Mouse (Mus musculus) A20 (cell line): Measurements from ENCODE around the gene Olfr665.
"Not testable (repeated sequence)": the region's sequence is repeated elsewhere in the genome, so short reads cannot be mapped to it uniquely, and the experiment has no call there.

Experiments used
- DNase-seq: peaks from one replicate; pipeline ENCODE4 v3.0.0-alpha.2; 2011; ENCODE audit warnings: low read depth, low spot score

The Olfr665 gene

GRCm38 (mm10) chr7:104877731-104878130 is at the start of gene Olfr665:
Olfr665 (plus strand) TSS chr7:104878031.
- no peak for DNase-seq

GRCm38 (mm10) chr7:104842503-104842902 is 35.3 kb upstream of the Olfr665 start, which contains the start of gene Usp17lb:
Usp17lb (minus strand) TSS chr7:104842603.
- DNase-seq: no peak

GRCm38 (mm10) chr7:104843731-104844287 is 34.0 kb upstream of the Olfr665 start:
- DNase-seq: no peak

- DNase-seq: not testable (repeated sequence)
These were observed 26.3 kb upstream of the Olfr665 start for GRCm38 (mm10) chr7:104851546-104851945.

GRCm38 (mm10) chr7:104855248-104855750 is 22.5 kb upstream of the Olfr665 start:
- no peak for DNase-seq

- not testable (repeated sequence) for DNase-seq
These were observed 21.1 kb upstream of the Olfr665 start, which contains the start of gene Usp17la for GRCm38 (mm10) chr7:104856709-104857108. Usp17la (plus strand) TSS chr7:104857009.

- no peak for DNase-seq
These were observed 20.1 kb upstream of the Olfr665 start for GRCm38 (mm10) chr7:104857683-104858082.

- DNase-seq: no peak
These were observed 16.4 kb upstream of the Olfr665 start for GRCm38 (mm10) chr7:104861381-104861780.

- no peak for DNase-seq
These were observed 18.0 kb downstream of the Olfr665 start, which contains the start of gene Olfr666 for GRCm38 (mm10) chr7:104895852-104896251. Olfr666 (minus strand) TSS chr7:104895952.

GRCm38 (mm10) chr7:104921382-104921781 is 43.6 kb downstream of the Olfr665 start, which contains the start of gene Olfr667:
Olfr667 (minus strand) TSS chr7:104921482.
- DNase-seq: no peak

GRCm38 (mm10) chr7:104927957-104928356 is 50.1 kb downstream of the Olfr665 start, which contains the start of gene Olfr668:
Olfr668 (minus strand) TSS chr7:104928057.
- no peak for DNase-seq
